Mouse (Mus musculus) hematopoietic multipotent progenitor cell, adult 10-12 weeks (in vitro differentiated cells): ENCODE measurements around the gene Thada. TPM values are rescaled to one million over a fixed set of nuclear protein-coding genes. Genes with fewer than 3 reads are reported as not detected.

Source experiments
- polyA plus RNA-seq: library from polyadenylated mRNA; stranded (reverse); fragments of >175 nt; gene quantifications from 2 replicates; pipeline ENCODE4 v1.2.3, GENCODE M21; 2012; ENCODE audit warnings: low replicate concordance

Thada gene
- 2.2 and 4.9 TPM in 2 replicates for polyA plus RNA-seq

DNA sequence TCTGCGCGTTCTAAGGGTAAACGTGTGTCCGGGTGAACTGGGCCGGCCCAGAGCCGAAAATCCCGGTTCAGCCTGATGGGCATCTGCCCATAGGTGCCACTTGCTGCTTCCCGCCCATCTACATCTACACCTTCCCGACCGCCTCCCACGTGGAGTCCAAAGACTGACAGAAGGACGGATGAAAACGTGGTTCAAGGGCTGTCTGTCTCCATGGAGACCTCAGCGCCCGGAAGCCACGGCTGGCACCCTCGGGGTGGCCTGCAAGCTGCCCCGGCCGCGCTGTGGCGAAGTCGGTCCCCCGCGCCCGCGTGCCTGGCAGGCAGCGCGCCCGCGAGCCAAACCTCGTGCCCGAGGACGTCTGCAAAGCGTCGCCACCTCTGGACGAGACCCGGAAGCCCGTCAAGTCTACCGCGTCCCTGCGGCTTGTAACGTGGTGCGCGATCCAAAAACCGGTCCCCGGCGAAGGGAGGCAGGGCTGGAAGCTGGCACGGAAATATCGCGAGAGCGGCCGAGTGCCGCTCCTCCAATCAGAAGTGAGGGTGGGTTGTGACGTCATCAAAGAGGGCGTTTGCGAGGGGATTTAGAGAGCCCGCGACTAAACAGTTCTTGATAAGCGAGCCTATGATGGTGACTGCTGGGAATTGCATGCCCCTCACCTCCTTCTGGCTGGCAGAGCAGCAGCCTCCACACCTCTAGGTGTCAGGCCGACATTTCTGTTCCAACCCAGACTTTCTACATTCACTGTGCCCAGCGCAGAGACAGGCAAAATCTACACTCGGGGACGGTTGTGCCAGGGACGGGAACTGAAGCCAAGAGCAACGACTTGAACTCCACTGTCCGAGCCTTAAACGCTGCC lies at the start of gene Thada:
Gene Thada, minus strand, starts transcription at position 453 of the 856 bp plus-strand sequence.

DNA sequence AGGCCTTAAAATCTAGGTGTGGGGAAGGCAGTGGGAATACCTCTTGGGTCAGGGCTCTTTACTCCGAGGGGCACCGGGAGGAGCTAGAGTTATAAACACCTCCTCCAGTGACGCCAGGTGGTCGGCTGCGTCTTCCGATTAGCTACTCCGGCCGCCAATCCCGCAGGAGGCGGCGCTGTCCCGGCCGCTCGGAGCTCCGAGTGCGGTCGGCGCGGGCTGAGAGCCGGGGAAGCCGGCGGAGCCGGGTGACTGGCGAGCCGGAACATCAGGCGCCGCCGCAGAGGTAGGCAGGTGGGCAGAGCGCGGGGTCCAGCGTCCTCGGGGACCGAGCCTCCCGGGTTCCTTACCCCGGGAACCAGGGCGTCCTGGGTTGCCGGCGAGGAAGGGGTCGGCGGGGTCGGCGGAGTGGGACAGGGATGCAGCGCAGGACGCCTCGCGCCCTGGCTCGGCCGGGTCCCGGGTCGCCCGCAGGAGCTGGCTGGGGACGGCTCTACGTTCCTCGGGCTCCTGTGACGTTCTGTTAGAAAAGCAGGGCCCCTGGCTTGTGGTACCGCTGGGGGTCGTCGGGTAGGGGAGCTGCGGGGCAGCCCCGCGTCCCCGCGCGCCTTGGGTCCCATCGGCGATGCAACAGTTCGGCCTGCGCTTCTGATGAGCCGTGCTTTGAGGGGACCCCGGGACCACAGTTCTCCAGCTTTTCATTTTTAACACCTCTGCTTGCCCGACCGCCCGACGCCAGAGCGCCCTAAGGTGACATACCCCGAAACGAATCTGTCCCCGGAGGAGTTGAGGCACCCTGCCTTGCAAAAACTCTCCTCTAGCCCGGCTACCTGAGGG lies 45.9 kb upstream of the Thada start, which contains the start of gene Plekhh2:
Gene Plekhh2, plus strand, starts transcription at position 214 of the 834 bp plus-strand sequence.

DNA sequence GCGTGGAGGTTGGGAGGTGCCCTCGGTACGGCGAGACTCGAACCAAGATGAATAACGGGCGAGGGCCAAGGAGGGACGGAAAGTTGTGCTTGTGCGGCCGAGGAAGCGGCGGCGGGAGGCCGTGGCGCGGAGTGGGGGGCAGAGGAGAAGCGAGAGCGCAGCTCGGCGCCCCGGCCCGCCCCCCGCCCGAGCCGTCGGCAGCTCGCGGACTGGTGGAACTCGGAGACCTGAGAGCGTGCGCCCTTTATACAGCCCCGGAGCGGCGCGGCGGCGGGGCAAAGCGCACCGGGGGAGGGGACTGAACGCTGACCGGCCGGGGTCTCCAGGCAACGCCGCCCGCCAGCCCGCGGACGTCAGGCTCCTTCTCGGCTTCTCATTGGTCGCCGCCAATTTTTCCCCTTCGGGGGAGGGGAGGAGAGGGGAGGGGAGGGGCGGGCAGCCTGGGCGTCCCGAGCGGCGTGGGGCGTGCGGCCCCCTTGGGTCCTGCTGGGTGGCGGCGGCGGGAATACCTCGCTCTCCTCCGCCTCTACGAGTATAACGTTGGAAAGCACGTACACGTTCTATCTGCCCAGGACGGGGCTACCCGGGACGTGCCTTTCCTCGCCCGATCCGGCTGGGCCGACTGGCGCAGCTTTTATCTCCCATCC lies 278.2 kb downstream of the Thada start, which contains the start of gene Zfp36l2:
Gene Zfp36l2, minus strand, starts transcription at position 221 of the 647 bp plus-strand sequence.

Other genes with a start within 250 kb of the Thada start
- 0.03 and 0.04 TPM in 2 replicates for gene Plekhh2, start 45.7 kb upstream of the Thada start, polyA plus RNA-seq
- gene Dync2li1, start 160.3 kb upstream of the Thada start, polyA plus RNA-seq = 0.51 TPM in 1 of 2 replicates, not detected in the other
- gene Abcg8, start 210.1 kb upstream of the Thada start, polyA plus RNA-seq = not detected in 2 replicates
- not detected in 2 replicates for gene Abcg5, start 216.8 kb upstream of the Thada start, polyA plus RNA-seq